Mouse (Mus musculus): ENCODE measurements around the gene Bicdl2. TPM values are rescaled to one million over a fixed set of nuclear protein-coding genes. Genes with fewer than 3 reads are reported as not detected.

The Bicdl2 gene
- total RNA-seq (2023; ENCODE audit: inconsistent age) = not detected in 4 replicates

GRCm38 (mm10) chr17:23660117-23660875, at the start of gene Bicdl2:
TSS of gene Bicdl2 (plus strand) at chr17:23660506.

GRCm38 (mm10) chr17:23644613-23645495, 15.5 kb upstream of the Bicdl2 start, which contains the start of gene Mmp25:
TSS of gene Mmp25 (minus strand) at chr17:23645277.

DNA sequence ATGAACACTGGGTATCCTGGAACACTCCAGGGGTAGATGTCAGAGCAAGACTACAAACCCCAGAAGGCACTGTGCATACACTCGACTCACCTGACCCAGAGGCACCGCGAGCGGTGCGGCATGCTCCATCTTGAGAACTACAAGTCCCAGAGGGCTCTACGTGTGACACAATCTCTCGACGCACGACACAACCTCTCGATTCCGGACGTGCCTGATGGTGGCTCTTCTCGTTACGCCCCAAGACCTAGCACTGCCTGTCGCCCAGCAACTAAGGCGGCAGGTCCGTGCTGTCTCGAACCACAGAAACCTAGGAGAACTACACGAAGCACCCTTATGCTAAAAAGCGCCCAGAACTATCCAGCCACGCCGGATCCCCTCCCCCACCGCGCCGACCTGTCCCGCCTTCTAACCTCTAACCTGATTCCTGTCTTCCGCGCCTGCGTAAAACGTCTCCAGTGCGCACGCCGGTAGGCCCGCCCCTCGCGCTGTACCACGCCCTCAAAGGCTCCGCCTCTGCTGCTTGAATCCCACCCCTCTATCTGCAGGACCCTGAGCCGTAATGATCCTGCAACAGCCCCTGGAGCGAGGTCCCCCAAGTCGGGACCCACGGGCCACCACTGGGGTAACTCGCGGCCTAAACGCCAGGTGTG, 13.2 kb downstream of the Bicdl2 start, which contains the start of the genes Hcfc1r1 and Thoc6:
Gene Hcfc1r1, plus strand, starts transcription at position 173 of the 650 bp plus-strand sequence.
Gene Thoc6, minus strand, starts transcription at position 459 of the 650 bp plus-strand sequence.

DNA sequence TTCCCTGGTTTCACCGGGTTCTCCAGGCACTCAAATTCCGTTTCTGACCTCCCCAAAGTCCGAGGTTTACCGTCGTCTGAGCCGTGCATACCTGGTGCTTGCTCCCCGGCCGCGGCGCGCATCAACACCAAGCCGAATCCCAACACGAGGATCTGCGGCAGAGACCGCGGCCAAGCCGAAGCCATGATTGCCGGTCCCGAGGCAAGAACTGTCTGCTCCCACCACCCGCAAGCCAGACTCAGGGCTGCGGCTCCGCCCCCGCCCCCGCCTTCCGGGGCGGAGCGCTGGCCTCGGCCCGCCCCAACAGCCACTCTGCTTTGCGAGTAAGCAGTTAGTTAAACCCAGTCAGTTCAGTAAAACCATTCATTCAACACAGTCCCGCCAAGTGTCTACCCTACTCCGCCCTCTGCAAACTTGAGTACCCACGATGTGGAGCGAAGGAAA, 17.0 kb downstream of the Bicdl2 start, which contains the start of gene Tnfrsf12a:
Gene Tnfrsf12a, minus strand, starts transcription at position 233 of the 444 bp plus-strand sequence.

DNA sequence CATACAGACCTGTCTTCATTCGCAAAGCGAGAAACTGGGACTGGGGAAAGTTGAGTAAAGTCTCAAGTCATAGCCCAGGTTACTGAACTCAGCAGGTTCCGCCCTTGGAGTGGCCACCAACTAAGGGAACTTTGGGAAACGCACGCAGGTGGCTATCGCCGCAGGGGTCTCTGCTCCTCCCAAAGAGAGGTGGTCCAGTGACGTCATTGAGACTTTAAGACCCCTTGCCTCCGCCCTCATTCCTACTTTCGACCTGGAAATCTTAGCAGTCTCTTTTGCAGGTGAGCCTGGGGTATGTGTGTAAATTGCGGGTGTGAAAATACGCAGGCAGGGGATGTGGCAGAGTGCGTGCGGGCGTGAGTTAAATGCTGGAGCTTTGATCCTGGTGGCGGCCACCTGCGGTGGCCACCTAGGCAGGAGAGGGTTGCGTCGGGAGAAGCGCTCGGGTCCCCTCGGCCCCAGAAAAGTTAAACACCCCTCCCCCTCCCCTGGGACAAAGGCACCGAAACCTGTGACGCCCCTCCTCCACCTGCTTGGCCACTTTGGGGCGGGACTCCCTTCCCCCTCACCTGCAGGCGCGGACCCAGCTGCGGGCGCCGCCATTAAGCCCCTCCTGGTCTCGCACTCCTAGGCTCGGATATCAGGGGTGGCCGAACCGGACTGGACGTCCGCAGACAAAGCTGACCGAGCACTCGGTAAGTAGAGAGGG, 19.0 kb downstream of the Bicdl2 start, which contains the start of gene Cldn6:
Gene Cldn6, plus strand, starts transcription at position 123 of the 709 bp plus-strand sequence.

GRCm38 (mm10) chr17:23683856-23684672, 23.8 kb downstream of the Bicdl2 start, which contains the start of gene Cldn9:
TSS of gene Cldn9 (minus strand) at chr17:23684026.

Other genes with a start within 250 kb of the Bicdl2 start
- gene Vmn2r117, start 180.8 kb upstream of the Bicdl2 start, total RNA-seq (2023; ENCODE audit: inconsistent age) = not detected in 4 replicates
- 7.7 to 10.6 TPM (median 9.1 TPM) in 4 replicates for gene Zfp213, start 96.3 kb upstream of the Bicdl2 start, total RNA-seq (2023; ENCODE audit: inconsistent age)
- 0.24 TPM in 1 of 4 replicates, not detected in the others for gene Zfp13, start 61.0 kb upstream of the Bicdl2 start, total RNA-seq (2023; ENCODE audit: inconsistent age)
- gene Zscan10, start 59.6 kb upstream of the Bicdl2 start, total RNA-seq (2023; ENCODE audit: inconsistent age) = not detected in 4 replicates
- not detected in 4 replicates for gene Mmp25, start 15.2 kb upstream of the Bicdl2 start, total RNA-seq (2023; ENCODE audit: inconsistent age)
- 36.1 to 48.9 TPM (median 40.8 TPM) in 4 replicates for gene Hcfc1r1, start 13.1 kb downstream of the Bicdl2 start, total RNA-seq (2023; ENCODE audit: inconsistent age)
- 23.9 to 33.5 TPM (median 27.0 TPM) in 4 replicates for gene Thoc6, start 13.4 kb downstream of the Bicdl2 start, total RNA-seq (2023; ENCODE audit: inconsistent age)
- gene Tnfrsf12a, start 17.0 kb downstream of the Bicdl2 start, total RNA-seq (2023; ENCODE audit: inconsistent age) = 8.7 to 13.8 TPM (median 11.7 TPM) in 4 replicates
- gene Cldn6, start 18.7 kb downstream of the Bicdl2 start, total RNA-seq (2023; ENCODE audit: inconsistent age) = not detected in 4 replicates
- gene Cldn9, start 23.5 kb downstream of the Bicdl2 start, total RNA-seq (2023; ENCODE audit: inconsistent age) = not detected in 4 replicates
- not detected in 4 replicates for gene 1520401A03Rik, start 62.3 kb downstream of the Bicdl2 start, total RNA-seq (2023; ENCODE audit: inconsistent age)
- 32.8 to 35.4 TPM (median 33.4 TPM) in 4 replicates for gene Pkmyt1, start 65.8 kb downstream of the Bicdl2 start, total RNA-seq (2023; ENCODE audit: inconsistent age)
- 0.27 to 0.67 TPM (median 0.48 TPM) in 4 replicates for gene Paqr4, start 80.4 kb downstream of the Bicdl2 start, total RNA-seq (2023; ENCODE audit: inconsistent age)
- gene Kremen2, start 85.3 kb downstream of the Bicdl2 start, total RNA-seq (2023; ENCODE audit: inconsistent age) = not detected in 4 replicates
- 24.2 to 32.5 TPM (median 29.5 TPM) in 4 replicates for gene Flywch1, start 111.1 kb downstream of the Bicdl2 start, total RNA-seq (2023; ENCODE audit: inconsistent age)
- 0.81 TPM in 1 of 4 replicates, not detected in the others for gene Flywch2, start 125.6 kb downstream of the Bicdl2 start, total RNA-seq (2023; ENCODE audit: inconsistent age)
- gene Srrm2, start 130.0 kb downstream of the Bicdl2 start, total RNA-seq (2023; ENCODE audit: inconsistent age) = 1,187 to 1,326 TPM (median 1,293 TPM) in 4 replicates
- gene Elob, start 168.6 kb downstream of the Bicdl2 start, total RNA-seq (2023; ENCODE audit: inconsistent age) = 159 to 201 TPM (median 175 TPM) in 4 replicates
- not detected in 4 replicates for gene Prss33, start 175.6 kb downstream of the Bicdl2 start, total RNA-seq (2023; ENCODE audit: inconsistent age)
- gene Prss32, start 183.3 kb downstream of the Bicdl2 start, total RNA-seq (2023; ENCODE audit: inconsistent age) = not detected in 4 replicates
- gene Prss41, start 183.7 kb downstream of the Bicdl2 start, total RNA-seq (2023; ENCODE audit: inconsistent age) = 0.69 TPM in 1 of 4 replicates, not detected in the others
- not detected in 4 replicates for gene Prss21, start 207.6 kb downstream of the Bicdl2 start, total RNA-seq (2023; ENCODE audit: inconsistent age)
- gene Dcpp1, start 220.4 kb downstream of the Bicdl2 start, total RNA-seq (2023; ENCODE audit: inconsistent age) = not detected in 4 replicates
- gene Dcpp2, start 220.4 kb downstream of the Bicdl2 start, total RNA-seq (2023; ENCODE audit: inconsistent age) = not detected in 4 replicates